Mouse (Mus musculus) midbrain, postnatal 0 days (tissue): ENCODE data around the gene Pecr. TPM values are rescaled to one million over a fixed set of nuclear protein-coding genes. Genes with fewer than 3 reads are reported as not detected.
A peak's percentile ranks its signal among the peaks of the same experiment; 100 is the strongest.
"Not testable (repeated sequence)": the region's sequence is repeated elsewhere in the genome, so short reads cannot be mapped to it uniquely, and the experiment has no call there.

ENCODE experiments used
- ATAC-seq: fragments of 200-750 bp; cut with Nextera tagmentation; 2 replicates; pipeline ENCODE4 v1.8.0; 2017; ENCODE audit warnings: moderate number of reproducible peaks, mild to moderate bottlenecking, moderate TSS enrichment, moderate library complexity; ENCODE audit not compliant: low FRiP score
- DNase-seq: peaks from one replicate; pipeline ENCODE4 v3.0.0-alpha.2; 2015; ENCODE audit warnings: low spot score
- H3K27ac ChIP-seq: fragments of 300-500 bp; sonication (generic); 2 replicates; pipeline ENCODE4 v1.5.1; 2014; ENCODE audit warnings: low read depth, mild to moderate bottlenecking, low read length, mixed read lengths
- H3K27me3 ChIP-seq: fragments of 300-500 bp; sonication (generic); 2 replicates; pipeline ENCODE4 v1.6.1; 2014; ENCODE audit warnings: low read length, control low read depth, mixed read lengths; ENCODE audit not compliant: insufficient read depth
- H3K36me3 ChIP-seq: fragments of 300-500 bp; sonication (generic); 2 replicates; pipeline ENCODE4 v1.6.1; 2014; ENCODE audit warnings: low read length, control low read depth, mixed read lengths; ENCODE audit not compliant: insufficient read depth
- H3K4me1 ChIP-seq: fragments of 300-500 bp; sonication (generic); 2 replicates; pipeline ENCODE4 v1.6.1; 2014; ENCODE audit warnings: mild to moderate bottlenecking, control low read depth, antibody characterized with exemption, low read length, mixed read lengths; ENCODE audit not compliant: insufficient read depth
- H3K4me2 ChIP-seq: fragments of 300-500 bp; sonication (generic); 2 replicates; pipeline ENCODE4 v1.6.1; 2014; ENCODE audit warnings: low read depth, mild to moderate bottlenecking, low read length, mixed read lengths; ENCODE audit not compliant: poor library complexity, severe bottlenecking
- H3K4me3 ChIP-seq: fragments of 300-500 bp; sonication (generic); 2 replicates; pipeline ENCODE4 v1.5.1; 2014; ENCODE audit warnings: low read depth, mild to moderate bottlenecking, low read length, moderate library complexity
- H3K9ac ChIP-seq: fragments of 300-500 bp; sonication (generic); replicated peaks from 2 replicates; pipeline ENCODE4 v1.6.1; 2014; ENCODE audit warnings: mild to moderate bottlenecking, low read length, moderate library complexity, mixed read lengths; ENCODE audit not compliant: poor library complexity, severe bottlenecking
- H3K9me3 ChIP-seq: fragments of 300-500 bp; sonication (generic); 2 replicates; pipeline ENCODE4 v1.6.1; 2016; ENCODE audit warnings: low read length, control low read depth
- CTCF ChIP-seq: IDR thresholded peaks from 2 replicates; pipeline ENCODE4 v1.5.1; 2016; ENCODE audit warnings: antibody characterized with exemption, mild to moderate bottlenecking
- WGBS: fragments of 180-500 bp; shearing (Covaris S2); extraction: QIAGEN DNeasy Blood & Tissue Kit; methylation state at CpG from one replicate; pipeline ENCODE4 v1.1.7; 2014; 5-methylcytosine and 5-hydroxymethylcytosine counted together
- polyA plus RNA-seq: library from polyadenylated mRNA; unstranded; fragments of >200 nt; fragmentation: Nextera tagmentation; extraction: Ambion mirVana; gene quantifications from 2 replicates; pipeline ENCODE4 v1.2.1, GENCODE M21; 2015
- total RNA-seq: library from RNA; depleted of rRNA; stranded (reverse); fragments of >200 nt; gene quantifications from 2 replicates; pipeline ENCODE4 v1.2.3, GENCODE M21; 2014

Pecr gene
- total and polyA plus RNA-seq, 2 experiments from 2014 or later: 2.7 to 10.2 TPM

DNA sequence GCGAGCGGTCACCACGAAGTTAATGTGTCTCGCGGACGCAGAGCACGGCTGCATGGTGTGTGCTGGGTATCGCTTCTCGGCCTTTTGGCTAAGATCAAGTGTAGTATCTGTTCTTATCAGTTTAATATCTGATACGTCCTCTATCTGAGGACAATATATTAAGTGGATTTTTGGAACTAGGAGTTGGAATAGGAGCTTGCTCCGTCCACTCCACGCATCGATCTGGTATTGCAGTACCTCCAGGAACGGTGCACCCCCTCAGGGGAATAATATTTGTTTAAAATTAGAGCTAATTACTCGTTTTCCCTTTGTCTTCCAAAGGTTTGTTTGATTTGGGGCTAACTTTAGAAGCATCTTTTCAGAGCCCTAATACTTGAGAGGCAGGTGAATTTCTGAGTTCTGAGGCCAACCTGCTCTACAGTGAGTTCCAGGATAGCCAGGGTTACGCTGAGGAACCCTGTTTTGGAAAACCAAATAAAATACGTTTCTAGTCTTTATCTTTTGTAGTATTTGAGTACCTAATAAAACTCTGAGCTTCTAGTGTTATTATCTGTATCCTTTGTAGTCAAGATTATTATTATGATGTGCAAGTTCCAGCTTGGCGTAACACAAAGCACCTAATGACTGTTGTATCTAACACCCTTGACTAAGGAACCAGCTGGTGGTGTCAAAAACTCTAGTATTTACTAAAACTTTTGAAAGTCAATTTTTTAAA is 57.8 kb downstream of the Pecr start:
- WGBS: 3% methylated on average over 9 of the region's 18 CpGs
- no peaks in the 10 kb centered on the region for H3K4me1 ChIP-seq
- ATAC-seq: peak; percentile 86
- no peak for TF ChIP-seq CTCF
- peak; percentile 77 for DNase-seq
- H3K27me3 ChIP-seq: no peaks in the 10 kb centered on the region
- H3K9ac ChIP-seq: no peak overlapping the region; the same call in 1 of the 2 replicates
- no peak overlapping the region for H3K27ac ChIP-seq
- no peaks in the 10 kb centered on the region for H3K36me3 ChIP-seq
- peak overlapping the region; percentile 67 for H3K4me2 ChIP-seq
- peak overlapping the region; percentile 45 for H3K4me3 ChIP-seq
- H3K9me3 ChIP-seq: no peaks in the 10 kb centered on the region

DNA sequence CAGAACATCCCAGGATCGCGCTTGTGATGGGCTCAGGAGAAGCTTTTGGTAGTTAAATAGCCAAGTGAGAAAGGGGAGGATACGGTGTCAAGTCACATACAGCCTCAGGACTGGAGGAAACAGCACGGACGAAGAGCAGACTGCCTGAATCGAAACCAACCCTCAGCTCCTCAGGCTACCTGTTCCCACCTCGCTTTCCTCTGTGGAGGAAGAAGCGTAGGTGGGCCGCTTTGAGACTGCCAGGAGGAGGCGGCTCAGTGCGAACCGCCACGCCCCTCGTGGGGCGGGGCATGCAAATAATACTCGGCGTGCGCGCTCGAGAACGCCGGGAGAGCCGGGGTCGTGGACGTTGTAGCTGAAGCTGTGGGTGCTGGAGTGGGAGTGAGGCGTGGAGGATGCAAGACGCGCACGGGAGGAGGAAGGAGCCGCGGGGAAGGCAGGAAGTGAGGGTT is 58.4 kb downstream of the Pecr start:
- Histone ChIP-seq H3K4me3 (peak overlapping the region; percentile 45), H3K27ac (peak overlapping the region; percentile 51; the same call in 1 of the 2 replicates), H3K4me2 (peak overlapping the region; percentile 67), H3K9ac (peak overlapping the region; percentile 50)
- H3K4me1 ChIP-seq, H3K36me3 ChIP-seq, H3K27me3 ChIP-seq, H3K9me3 ChIP-seq: not testable (repeated sequence)
- ATAC-seq (peak; percentile 90), DNase-seq (peak; percentile 87)
- under 1% methylated on average over 25 of the region's 31 CpGs for WGBS

DNA sequence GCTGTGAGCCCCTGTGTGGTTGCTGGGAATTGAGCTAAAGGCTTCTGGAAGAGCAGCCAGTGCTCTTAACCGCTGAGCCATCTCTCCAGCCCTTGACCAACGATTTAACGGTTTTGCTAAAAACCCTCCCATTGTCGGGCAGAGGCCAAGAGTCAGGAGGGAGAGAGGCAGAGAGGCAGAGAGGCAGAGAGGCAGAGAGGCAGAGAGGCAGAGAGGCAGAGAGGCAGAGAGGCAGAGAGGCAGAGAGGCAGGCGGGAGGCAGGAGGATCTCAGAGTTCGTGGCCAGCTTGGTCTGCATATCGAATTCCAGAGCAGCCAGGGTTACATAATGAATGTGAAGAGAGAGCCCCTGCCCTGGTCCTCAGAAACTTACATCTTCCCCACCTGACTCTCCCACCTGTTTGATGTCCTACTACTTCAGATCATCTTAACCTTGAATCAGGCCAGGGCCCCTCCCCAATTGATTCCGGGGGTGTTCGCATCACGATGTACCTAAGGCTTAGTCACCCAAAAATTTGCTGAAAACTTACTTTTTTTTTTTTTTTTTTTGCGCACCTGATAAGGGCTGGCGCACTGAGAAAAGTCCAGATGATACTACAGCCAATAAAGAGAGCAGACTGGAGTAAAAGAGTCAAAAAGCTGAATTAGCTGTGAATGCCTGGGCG is 58.9 kb downstream of the Pecr start:
- Histone ChIP-seq H3K4me3 (peak overlapping the region; percentile 45), H3K9ac (peak overlapping the region; percentile 50), H3K27ac (peak overlapping the region; percentile 51; the same call in 1 of the 2 replicates), H3K4me2 (peak overlapping the region; percentile 67), H3K9me3 (no peaks in the 10 kb centered on the region), H3K4me1 (no peaks in the 10 kb centered on the region), H3K27me3 (0 out of 2 replicates have a peak, but pooled peaks cover 4% of the 10 kb centered on the region), H3K36me3 (no peaks in the 10 kb centered on the region)
- ATAC-seq: no peak
- TF ChIP-seq CTCF: no peak
- 6% methylated on average over 13 of the region's 13 CpGs for WGBS
- no peak for DNase-seq

DNA sequence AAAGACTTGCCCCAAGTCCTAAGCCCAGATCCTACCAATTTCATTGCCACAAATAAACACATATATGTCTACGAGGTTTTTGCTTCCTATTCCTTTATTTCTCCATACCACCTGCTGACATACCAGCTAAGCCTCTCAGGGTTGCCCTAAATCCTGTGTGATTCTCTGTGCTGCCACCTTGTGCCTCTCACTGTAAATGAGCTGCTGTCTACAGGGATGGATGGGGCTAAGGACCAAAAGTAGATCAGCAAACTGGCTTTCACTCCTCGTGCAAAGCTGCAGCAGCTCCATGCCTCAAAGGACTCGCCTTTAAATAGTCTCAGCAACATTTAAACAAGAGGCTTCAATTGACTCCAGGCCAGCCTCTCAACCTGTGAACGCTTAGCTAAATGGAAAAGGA is 64.1 kb downstream of the Pecr start:
- Histone ChIP-seq H3K4me3 (no peak overlapping the region), H3K9me3 (no peaks in the 10 kb centered on the region), H3K27me3 (0 out of 2 replicates have a peak, but pooled peaks cover 4% of the 10 kb centered on the region), H3K27ac (no peak overlapping the region), H3K4me1 (no peaks in the 10 kb centered on the region), H3K9ac (no peak overlapping the region), H3K4me2 (no peak overlapping the region), H3K36me3 (no peaks in the 10 kb centered on the region)
- DNase-seq (peak; percentile 82), ATAC-seq (peak; percentile 80; the same call in 1 of the 2 replicates)
- 20% methylated on average over 4 of the region's 4 CpGs for WGBS
- peak; percentile 79 for TF ChIP-seq CTCF

DNA sequence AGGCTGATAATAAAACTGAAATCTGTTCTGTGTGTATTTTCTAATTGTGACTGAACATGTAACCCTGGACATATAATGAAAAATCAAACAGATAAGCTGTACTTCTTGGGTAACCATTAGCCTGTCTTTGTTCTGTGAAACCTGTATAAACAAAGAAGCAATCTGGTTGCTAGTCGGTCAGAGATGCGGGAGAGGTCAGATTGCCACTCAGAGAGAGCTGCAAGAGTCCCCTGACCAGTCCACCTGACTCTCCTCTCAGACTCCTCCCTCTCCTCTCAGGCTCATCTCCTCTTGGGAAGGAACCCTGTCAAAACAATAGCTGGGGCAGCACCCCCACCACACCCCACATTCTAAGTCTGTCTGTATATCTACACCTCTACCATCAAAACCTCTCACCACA is 65.0 kb downstream of the Pecr start:
- H3K4me3 ChIP-seq: no peak overlapping the region
- H3K36me3 ChIP-seq: no peaks in the 10 kb centered on the region
- TF ChIP-seq CTCF: no peak
- H3K4me1 ChIP-seq: no peaks in the 10 kb centered on the region
- H3K27ac ChIP-seq: no peak overlapping the region
- WGBS: 69% methylated on average over 2 of the region's 2 CpGs
- no peak overlapping the region for H3K9ac ChIP-seq
- DNase-seq (no peak), ATAC-seq (no peak)
- H3K9me3 ChIP-seq: no peaks in the 10 kb centered on the region
- no peak overlapping the region for H3K4me2 ChIP-seq
- H3K27me3 ChIP-seq: 0 out of 2 replicates have a peak, but pooled peaks cover 4% of the 10 kb centered on the region

- ATAC-seq (no peak), DNase-seq (no peak)
- Histone ChIP-seq H3K9me3 (no peaks in the 10 kb centered on the region), H3K4me1 (no peaks in the 10 kb centered on the region), H3K4me2 (no peak overlapping the region), H3K9ac (no peak overlapping the region), H3K36me3 (no peaks in the 10 kb centered on the region), H3K27me3 (0 out of 2 replicates have a peak, but pooled peaks cover 4% of the 10 kb centered on the region), H3K27ac (no peak overlapping the region), H3K4me3 (no peak overlapping the region)
- TF ChIP-seq CTCF: no peak
- WGBS: 83% methylated on average over 2 of the region's 2 CpGs
Measured at GRCm38 (mm10) chr1:72218626-72219025, 65.5 kb downstream of the Pecr start.
